Mouse (Mus musculus) kidney, adult 2 months (tissue): ENCODE data around the gene Msi2. TPM values are rescaled to one million over a fixed set of nuclear protein-coding genes. Genes with fewer than 3 reads are reported as not detected.

Experiments
- DNase-seq: peaks from one replicate; pipeline ENCODE4 v3.0.0; 2021
- H3K27ac ChIP-seq: fragments of 200-500 bp; 2 replicates; pipeline ENCODE4 v1.5.1; 2012; ENCODE audit warnings: low read depth, low read length, control low read depth, inconsistent platforms; ENCODE audit not compliant: insufficient read depth
- H3K27me3 ChIP-seq: fragments of 200-500 bp; replicated peaks from 2 replicates; pipeline ENCODE4 v1.6.1; 2012; ENCODE audit warnings: mild to moderate bottlenecking, moderate library complexity, low read length, inconsistent platforms; ENCODE audit not compliant: control insufficient read depth, insufficient read depth
- H3K36me3 ChIP-seq: fragments of 200-500 bp; 2 replicates; pipeline ENCODE4 v1.6.1; 2012; ENCODE audit warnings: mild to moderate bottlenecking, moderate library complexity, low read length, inconsistent platforms; ENCODE audit not compliant: control insufficient read depth, insufficient read depth
- H3K4me1 ChIP-seq: fragments of 200-500 bp; 2 replicates; pipeline ENCODE4 v1.6.1; 2011; ENCODE audit warnings: low read length; ENCODE audit not compliant: control insufficient read depth, insufficient read depth
- H3K4me3 ChIP-seq: fragments of 200-500 bp; 2 replicates; pipeline ENCODE4 v1.5.1; 2011; ENCODE audit warnings: mild to moderate bottlenecking, low read depth, low read length, control low read depth; ENCODE audit not compliant: insufficient read depth
- CTCF ChIP-seq: fragments of 200-500 bp; conservative IDR thresholded peaks from 2 replicates; pipeline ENCODE4 v1.5.1; 2011; ENCODE audit warnings: low read depth, mild to moderate bottlenecking, control low read depth, low read length, moderate library complexity, mixed read lengths; ENCODE audit not compliant: insufficient read depth, insufficient read length
- POLR2A ChIP-seq: fragments of 200-500 bp; IDR thresholded peaks from one replicate; pipeline ENCODE4 v1.6.1; 2011; ENCODE audit warnings: low read depth, low read length, control low read depth
- WGBS: fragments of 180-500 bp; shearing (Covaris S2); methylation state at CpG from one replicate; pipeline ENCODE4 v1.1.7; 2018; 5-methylcytosine and 5-hydroxymethylcytosine counted together
- polyA plus RNA-seq: library from polyadenylated mRNA; depleted of rRNA; stranded (reverse); fragments of >200 nt; gene quantifications from 2 replicates; pipeline ENCODE4 v1.2.3, GENCODE M21; 2012

Gene Msi2
- polyA plus RNA-seq, 1 experiment: 43.5 TPM

GRCm38 (mm10) chr11:88307616-88308543 is 410.4 kb downstream of the Msi2 start:
- Histone ChIP-seq H3K4me1 (no peaks in the 10 kb centered on the region), H3K4me3 (no peak overlapping the region), H3K27ac (no peak overlapping the region), H3K36me3 (no peaks in the 10 kb centered on the region), H3K27me3 (no peaks in the 10 kb centered on the region)
- DNase-seq: no peak
- TF ChIP-seq POLR2A: no peak
- TF ChIP-seq CTCF: peak; percentile 25; the same call in 1 of the 2 replicates
- WGBS: 90% methylated on average over 14 of the region's 14 CpGs

- Histone ChIP-seq H3K27me3 (no peaks in the 10 kb centered on the region), H3K4me3 (no peak overlapping the region), H3K4me1 (no peaks in the 10 kb centered on the region), H3K27ac (no peak overlapping the region), H3K36me3 (no peaks in the 10 kb centered on the region)
- TF ChIP-seq POLR2A: no peak
- no peak for TF ChIP-seq CTCF
- no peak for DNase-seq
- 91% methylated on average over 6 of the region's 6 CpGs for WGBS
These were observed 412.6 kb downstream of the Msi2 start for GRCm38 (mm10) chr11:88305759-88306158.

GRCm38 (mm10) chr11:88301619-88302018 is 416.7 kb downstream of the Msi2 start:
- Histone ChIP-seq H3K4me3 (no peak overlapping the region), H3K36me3 (no peaks in the 10 kb centered on the region), H3K4me1 (no peaks in the 10 kb centered on the region), H3K27me3 (no peaks in the 10 kb centered on the region), H3K27ac (no peak overlapping the region)
- WGBS: 65% methylated on average over 6 of the region's 6 CpGs
- peak; percentile 34 for DNase-seq
- TF ChIP-seq CTCF: no peak

GRCm38 (mm10) chr11:88299345-88299744 is 419.0 kb downstream of the Msi2 start:
- no peak overlapping the region for H3K27ac ChIP-seq
- no peaks in the 10 kb centered on the region for H3K27me3 ChIP-seq
- no peaks in the 10 kb centered on the region for H3K36me3 ChIP-seq
- no peak for DNase-seq
- TF ChIP-seq POLR2A (no peak), CTCF (no peak)
- peaks cover 6% of the 10 kb centered on the region; the same call in 1 of the 2 replicates for H3K4me1 ChIP-seq
- 96% methylated on average over 4 of the region's 4 CpGs for WGBS
- no peak overlapping the region for H3K4me3 ChIP-seq

- 69% methylated on average over 4 of the region's 4 CpGs for WGBS
- Histone ChIP-seq H3K27me3 (no peaks in the 10 kb centered on the region), H3K36me3 (no peaks in the 10 kb centered on the region), H3K27ac (no peak overlapping the region), H3K4me3 (no peak overlapping the region), H3K4me1 (peaks cover 14% of the 10 kb centered on the region; the same call in 1 of the 2 replicates)
- DNase-seq: peak; percentile 75
- no peak; the same call in 1 of the 2 replicates for TF ChIP-seq CTCF
- no peak for TF ChIP-seq POLR2A
These were observed 420.8 kb downstream of the Msi2 start for GRCm38 (mm10) chr11:88297526-88297925.

GRCm38 (mm10) chr11:88295298-88295697 is 423.0 kb downstream of the Msi2 start:
- TF ChIP-seq CTCF: no peak
- peak; percentile 83 for DNase-seq
- peaks cover 14% of the 10 kb centered on the region; the same call in 1 of the 2 replicates for H3K4me1 ChIP-seq
- no peak overlapping the region for H3K27ac ChIP-seq
- H3K4me3 ChIP-seq: no peak overlapping the region
- 44% methylated on average over 5 of the region's 5 CpGs for WGBS
- H3K27me3 ChIP-seq: no peaks in the 10 kb centered on the region
- H3K36me3 ChIP-seq: no peaks in the 10 kb centered on the region

GRCm38 (mm10) chr11:88294394-88294710 is 424.0 kb downstream of the Msi2 start:
- peak; percentile 27 for DNase-seq
- H3K4me1 ChIP-seq: peaks cover 14% of the 10 kb centered on the region; the same call in 1 of the 2 replicates
- no peak overlapping the region for H3K27ac ChIP-seq
- H3K36me3 ChIP-seq: no peaks in the 10 kb centered on the region
- no peaks in the 10 kb centered on the region for H3K27me3 ChIP-seq
- no peak for TF ChIP-seq CTCF
- no peak for TF ChIP-seq POLR2A
- WGBS: 37% methylated on average over 17 of the region's 17 CpGs
- no peak overlapping the region for H3K4me3 ChIP-seq
